Mouse (Mus musculus) liver, adult 10 weeks (tissue): ENCODE measurements around the gene Txndc17. TPM values are rescaled to one million over a fixed set of nuclear protein-coding genes. Genes with fewer than 3 reads are reported as not detected.

Source experiments
- polyA plus RNA-seq: library from polyadenylated mRNA; stranded (reverse); fragments of 350-450 nt; fragmentation: Illumina TruSeq; extraction: RNeasy Lipid Tissue Mini Kit (QIAGEN cat#74804); gene quantifications from one replicate; pipeline ENCODE4 v1.2.3, GENCODE M21; 2014; ENCODE audit warnings: low read depth, low replicate concordance

Txndc17 gene
- 79.5 TPM for polyA plus RNA-seq

DNA sequence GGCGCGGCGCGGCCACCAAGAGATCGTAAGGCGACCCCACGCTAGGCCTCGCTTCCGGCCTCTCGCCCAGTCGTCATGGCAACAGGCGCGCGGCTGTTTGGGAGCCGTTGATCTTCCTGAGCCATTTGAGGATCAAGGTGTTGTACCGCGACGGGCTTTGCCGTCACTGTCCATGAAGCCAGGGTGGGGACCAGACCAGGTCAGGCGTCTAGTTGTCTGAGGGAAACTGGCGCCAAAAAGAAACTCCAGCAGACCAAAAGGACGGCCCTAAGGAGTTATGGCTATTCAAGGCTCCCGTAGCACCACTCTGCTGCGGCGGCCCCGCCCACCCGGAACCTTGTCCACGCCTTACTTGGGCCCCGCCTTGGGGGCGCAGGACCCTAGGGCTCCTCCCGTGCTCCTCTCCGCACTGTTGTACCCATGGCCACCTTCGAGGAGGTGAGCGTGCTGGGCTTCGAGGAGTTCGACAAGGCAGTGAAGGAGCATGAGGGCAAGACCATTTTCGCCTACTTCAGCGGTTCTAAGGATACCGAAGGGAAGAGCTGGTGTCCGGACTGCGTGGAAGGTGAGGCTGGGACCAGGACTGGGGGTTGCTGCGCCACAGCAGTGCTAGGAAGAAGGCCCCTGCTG is at the start of gene Txndc17, which contains the start of gene 4933427D14Rik:
Txndc17 (plus strand) TSS at position 344 of the 630 bp plus-strand sequence.
4933427D14Rik (minus strand) TSS at position 256 of the 630 bp plus-strand sequence.

DNA sequence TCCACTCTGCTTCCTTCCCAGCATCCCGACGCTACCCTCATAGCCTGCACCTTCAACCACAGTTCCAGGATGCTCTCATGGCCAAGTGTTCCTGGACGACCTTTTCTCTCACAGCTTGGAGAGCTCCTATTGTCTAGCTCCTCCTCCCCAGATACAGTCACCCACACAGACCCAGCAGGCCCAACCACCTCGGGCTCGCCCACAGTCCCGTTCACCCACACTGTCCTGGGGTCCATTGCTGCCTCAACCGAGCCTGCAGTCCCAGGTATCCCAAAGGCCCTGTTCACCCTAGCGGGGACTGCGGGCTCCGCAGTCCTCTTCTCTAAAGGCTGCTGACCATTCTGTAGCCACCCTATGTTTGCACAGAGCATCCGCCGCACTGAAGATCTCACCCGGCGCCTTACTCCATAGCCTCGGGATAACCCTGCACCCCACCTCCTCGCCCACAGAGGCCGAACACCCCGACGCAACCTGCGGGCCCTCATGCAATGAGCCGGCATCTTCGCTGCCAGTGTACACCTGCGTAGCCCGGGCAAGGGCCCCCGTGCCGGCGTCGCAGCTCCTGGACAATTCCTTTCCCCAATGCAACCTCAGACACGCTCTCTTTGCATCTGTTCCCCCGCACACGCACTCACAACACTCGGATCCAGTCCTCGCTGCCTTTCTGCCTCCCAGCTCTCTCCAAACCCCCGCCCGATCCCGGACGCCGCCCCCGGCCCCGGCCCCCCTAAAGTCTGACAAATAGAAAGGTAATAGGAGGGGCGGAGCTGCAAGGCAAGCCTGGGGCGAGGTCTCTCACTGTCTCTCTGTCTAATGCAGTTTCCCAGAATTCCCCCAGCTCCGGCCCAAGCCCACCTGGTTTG is 775 bp upstream of the Txndc17 start, which contains the start of gene Gm43951:
Gm43951 (minus strand) TSS at position 500 of the 863 bp plus-strand sequence.

DNA sequence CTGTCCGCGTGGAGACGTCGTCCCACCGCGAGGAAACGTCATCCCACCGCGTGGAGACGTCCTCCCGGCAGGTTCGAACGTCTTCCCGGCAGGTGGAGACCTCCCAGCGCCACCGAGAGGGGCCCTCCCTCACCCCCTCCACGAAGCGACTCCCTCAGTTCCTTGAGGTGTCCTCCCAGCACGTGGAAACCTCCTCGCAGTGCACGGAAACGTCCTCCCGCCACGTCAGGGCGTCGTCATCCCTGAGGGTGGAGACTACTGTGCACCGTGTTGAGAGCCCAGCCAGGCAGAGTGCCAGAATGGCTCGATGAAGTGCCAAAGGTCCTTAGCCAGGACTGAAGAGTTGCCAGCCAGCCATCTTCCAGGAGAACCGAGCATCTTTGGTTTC is 8.1 kb downstream of the Txndc17 start, which contains the start of gene Med31:
Med31 (minus strand) TSS at position 183 of the 388 bp plus-strand sequence.

Other genes with a start within 250 kb of the Txndc17 start
- gene Aipl1, start 170.0 kb upstream of the Txndc17 start, polyA plus RNA-seq = not detected
- not detected for gene Pimreg, start 165.5 kb upstream of the Txndc17 start, polyA plus RNA-seq
- gene Pitpnm3, start 71.8 kb upstream of the Txndc17 start, polyA plus RNA-seq = not detected
- gene Gm43951, start 707 bp upstream of the Txndc17 start, polyA plus RNA-seq = not detected
- 1.4 TPM for gene 4933427D14Rik, start 88 bp upstream of the Txndc17 start, polyA plus RNA-seq
- gene Med31, start 8.0 kb downstream of the Txndc17 start, polyA plus RNA-seq = 5.5 TPM
- 0.19 TPM for gene Slc13a5, start 59.7 kb downstream of the Txndc17 start, polyA plus RNA-seq
- 20.2 TPM for gene Xaf1, start 94.1 kb downstream of the Txndc17 start, polyA plus RNA-seq
- gene Fbxo39, start 106.9 kb downstream of the Txndc17 start, polyA plus RNA-seq = not detected
- gene Tekt1, start 154.9 kb downstream of the Txndc17 start, polyA plus RNA-seq = not detected
- gene Smtnl2, start 204.2 kb downstream of the Txndc17 start, polyA plus RNA-seq = 0.32 TPM
- gene Ggt6, start 228.0 kb downstream of the Txndc17 start, polyA plus RNA-seq = 2.4 TPM
- 14.4 TPM for gene Mybbp1a, start 233.8 kb downstream of the Txndc17 start, polyA plus RNA-seq